Mouse (Mus musculus): ENCODE measurements at regions not wholly inside any gene's neighbourhood (a gene's known extent, or its start where the extent isn't known, plus 50 kb on each side); places are given as distances from the start of the nearest gene placed in this dataset.
A peak's percentile ranks its signal among the peaks of the same experiment; 100 is the strongest.

- no peak for DNase-seq (ENCODE audit: low spot score)
- WGBS, result 77% methylated on average over 6 of the region's 6 CpGs
These were observed 787.5 kb upstream of the Tenm3 start for GRCm38 (mm10) chr8:49631286-49631685.

GRCm38 (mm10) chr8:49627966-49628495, 784.3 kb upstream of the Tenm3 start:
- DNase-seq (ENCODE audit: low spot score), result no peak
- Histone ChIP-seq H3K4me1 (replicated peaks) (peaks cover 3% of the 10 kb centered on the region; the same call in 1 of the 2 replicates), H3K36me3 (no peaks in the 10 kb centered on the region), H3K27ac (no peak overlapping the region), H3K27me3 (ENCODE audit: insufficient read depth, poor library complexity, severe bottlenecking) (no peaks in the 10 kb centered on the region), H3K4me3 (no peak overlapping the region), H3K9me3 (no peaks in the 10 kb centered on the region)
- WGBS, result 20% methylated on average over 10 of the region's 10 CpGs

More at GRCm38 (mm10) chr8:49631286-49631685, 787.5 kb upstream of the Tenm3 start:
- Histone ChIP-seq H3K9me3 (no peaks in the 10 kb centered on the region), H3K4me3 (no peak overlapping the region), H3K27ac (no peak overlapping the region), H3K27me3 (ENCODE audit: insufficient read depth, poor library complexity, severe bottlenecking) (no peaks in the 10 kb centered on the region), H3K36me3 (no peaks in the 10 kb centered on the region), H3K4me1 (replicated peaks) (peaks cover 3% of the 10 kb centered on the region; the same call in 1 of the 2 replicates)

- 64% methylated on average over 2 of the region's 2 CpGs for WGBS
- no peak for DNase-seq (ENCODE audit: low spot score)
- H3K4me1 ChIP-seq (replicated peaks), result no peaks in the 10 kb centered on the region
- H3K4me3 ChIP-seq, result no peak overlapping the region
- no peaks in the 10 kb centered on the region for H3K27me3 ChIP-seq (ENCODE audit: insufficient read depth, poor library complexity, severe bottlenecking)
- H3K27ac ChIP-seq, result no peak overlapping the region
- no peaks in the 10 kb centered on the region for H3K36me3 ChIP-seq
- no peaks in the 10 kb centered on the region for H3K9me3 ChIP-seq
These were observed 751.8 kb upstream of the Tenm3 start for GRCm38 (mm10) chr8:49595501-49595900.

- no peak for DNase-seq (ENCODE audit: low spot score)
- Histone ChIP-seq H3K27me3 (ENCODE audit: insufficient read depth, poor library complexity, severe bottlenecking) (no peaks in the 10 kb centered on the region), H3K36me3 (no peaks in the 10 kb centered on the region), H3K27ac (no peak overlapping the region), H3K4me1 (replicated peaks) (no peaks in the 10 kb centered on the region), H3K9me3 (no peaks in the 10 kb centered on the region), H3K4me3 (no peak overlapping the region)
- WGBS, result 73% methylated on average over 3 of the region's 3 CpGs
These were observed 723.7 kb upstream of the Tenm3 start for GRCm38 (mm10) chr8:49567423-49567822.

- H3K27ac ChIP-seq, result no peak overlapping the region
- no peaks in the 10 kb centered on the region for H3K36me3 ChIP-seq
- no peak for DNase-seq (ENCODE audit: low spot score)
- H3K4me1 ChIP-seq (replicated peaks), result no peaks in the 10 kb centered on the region
- H3K27me3 ChIP-seq (ENCODE audit: insufficient read depth, poor library complexity, severe bottlenecking), result no peaks in the 10 kb centered on the region
- no peaks in the 10 kb centered on the region for H3K9me3 ChIP-seq
- H3K4me3 ChIP-seq, result no peak overlapping the region
- 90% methylated on average over 5 of the region's 5 CpGs for WGBS
These were observed 719.9 kb upstream of the Tenm3 start for GRCm38 (mm10) chr8:49563499-49564279.

GRCm38 (mm10) chr8:49562976-49563375, 719.2 kb upstream of the Tenm3 start:
- Histone ChIP-seq H3K4me3 (no peak overlapping the region), H3K9me3 (no peaks in the 10 kb centered on the region), H3K4me1 (replicated peaks) (no peaks in the 10 kb centered on the region), H3K36me3 (no peaks in the 10 kb centered on the region), H3K27me3 (ENCODE audit: insufficient read depth, poor library complexity, severe bottlenecking) (no peaks in the 10 kb centered on the region), H3K27ac (no peak overlapping the region)
- WGBS, result 90% methylated on average over 4 of the region's 4 CpGs
- DNase-seq (ENCODE audit: low spot score), result no peak

- Histone ChIP-seq H3K27ac (no peak overlapping the region), H3K9me3 (no peaks in the 10 kb centered on the region), H3K4me1 (replicated peaks) (no peaks in the 10 kb centered on the region), H3K36me3 (no peaks in the 10 kb centered on the region), H3K27me3 (ENCODE audit: insufficient read depth, poor library complexity, severe bottlenecking) (no peaks in the 10 kb centered on the region), H3K4me3 (no peak overlapping the region)
- DNase-seq (ENCODE audit: low spot score), result no peak
- 87% methylated on average over 7 of the region's 7 CpGs for WGBS
These were observed 712.1 kb upstream of the Tenm3 start for GRCm38 (mm10) chr8:49555724-49556457.

GRCm38 (mm10) chr8:49553175-49553574, 709.4 kb upstream of the Tenm3 start:
- Histone ChIP-seq H3K4me3 (no peak overlapping the region), H3K27ac (no peak overlapping the region), H3K9me3 (no peaks in the 10 kb centered on the region), H3K36me3 (no peaks in the 10 kb centered on the region), H3K4me1 (replicated peaks) (no peaks in the 10 kb centered on the region), H3K27me3 (ENCODE audit: insufficient read depth, poor library complexity, severe bottlenecking) (no peaks in the 10 kb centered on the region)
- 90% methylated on average over 3 of the region's 3 CpGs for WGBS
- DNase-seq (ENCODE audit: low spot score), result no peak

- WGBS, result 90% methylated on average over 4 of the region's 4 CpGs
- Histone ChIP-seq H3K9me3 (no peaks in the 10 kb centered on the region), H3K27ac (no peak overlapping the region), H3K36me3 (no peaks in the 10 kb centered on the region), H3K4me1 (replicated peaks) (no peaks in the 10 kb centered on the region), H3K27me3 (ENCODE audit: insufficient read depth, poor library complexity, severe bottlenecking) (no peaks in the 10 kb centered on the region), H3K4me3 (no peak overlapping the region)
- no peak for DNase-seq (ENCODE audit: low spot score)
These were observed 699.6 kb upstream of the Tenm3 start for GRCm38 (mm10) chr8:49543321-49543720.

GRCm38 (mm10) chr8:49541337-49541736, 697.6 kb upstream of the Tenm3 start:
- Histone ChIP-seq H3K27ac (no peak overlapping the region), H3K9me3 (no peaks in the 10 kb centered on the region), H3K4me1 (replicated peaks) (no peaks in the 10 kb centered on the region), H3K27me3 (ENCODE audit: insufficient read depth, poor library complexity, severe bottlenecking) (no peaks in the 10 kb centered on the region), H3K36me3 (no peaks in the 10 kb centered on the region), H3K4me3 (no peak overlapping the region)
- DNase-seq (ENCODE audit: low spot score), result no peak
- 80% methylated on average over 5 of the region's 5 CpGs for WGBS

GRCm38 (mm10) chr8:49533412-49534351, 689.9 kb upstream of the Tenm3 start:
- no peak overlapping the region for H3K4me3 ChIP-seq
- no peaks in the 10 kb centered on the region for H3K9me3 ChIP-seq
- no peak overlapping the region for H3K27ac ChIP-seq
- H3K27me3 ChIP-seq (ENCODE audit: insufficient read depth, poor library complexity, severe bottlenecking), result no peaks in the 10 kb centered on the region
- DNase-seq (ENCODE audit: low spot score), result no peak
- WGBS, result 90% methylated on average over 5 of the region's 5 CpGs
- H3K36me3 ChIP-seq, result no peaks in the 10 kb centered on the region
- no peaks in the 10 kb centered on the region for H3K4me1 ChIP-seq (replicated peaks)

- 71% methylated on average over 4 of the region's 4 CpGs for WGBS
- H3K9me3 ChIP-seq, result no peaks in the 10 kb centered on the region
These were observed 685.5 kb upstream of the Tenm3 start for GRCm38 (mm10) chr8:49529294-49529693.

More at GRCm38 (mm10) chr8:49529294-49529693, 685.5 kb upstream of the Tenm3 start:
- H3K4me1 ChIP-seq (replicated peaks), result no peaks in the 10 kb centered on the region
- H3K36me3 ChIP-seq, result no peaks in the 10 kb centered on the region
- H3K27me3 ChIP-seq (ENCODE audit: insufficient read depth, poor library complexity, severe bottlenecking), result no peaks in the 10 kb centered on the region
- H3K4me3 ChIP-seq, result no peak overlapping the region
- H3K27ac ChIP-seq, result no peak overlapping the region
- DNase-seq (ENCODE audit: low spot score), result peak; percentile 17

All from hindbrain, embryonic 10.5 days (tissue).